Mouse (Mus musculus) stomach, embryonic 15.5 days (tissue): Measurements from ENCODE around the gene Qdpr. TPM values are rescaled to one million over a fixed set of nuclear protein-coding genes. Genes with fewer than 3 reads are reported as not detected.

Source experiments
- ATAC-seq: fragments of 200-750 bp; cut with Nextera tagmentation; 2 replicates; pipeline ENCODE4 v1.8.0; 2017; ENCODE audit warnings: low read depth, moderate number of reproducible peaks, moderate TSS enrichment; ENCODE audit not compliant: insufficient read depth, low FRiP score
- H3K27ac ChIP-seq: fragments of 300-500 bp; sonication (generic); 2 replicates; pipeline ENCODE4 v1.5.1; 2015; ENCODE audit warnings: mild to moderate bottlenecking, inconsistent platforms
- H3K27me3 ChIP-seq: fragments of 300-500 bp; sonication (generic); replicated peaks from 2 replicates; pipeline ENCODE4 v1.6.1; 2015; ENCODE audit warnings: inconsistent platforms
- H3K36me3 ChIP-seq: fragments of 300-500 bp; sonication (generic); 2 replicates; pipeline ENCODE4 v1.6.1; 2015; ENCODE audit warnings: inconsistent platforms
- H3K4me1 ChIP-seq: fragments of 300-500 bp; sonication (generic); 2 replicates; pipeline ENCODE4 v1.6.1; 2015; ENCODE audit warnings: inconsistent platforms
- H3K4me2 ChIP-seq: fragments of 300-500 bp; sonication (generic); 2 replicates; pipeline ENCODE4 v1.6.1; 2015; ENCODE audit warnings: mild to moderate bottlenecking, inconsistent platforms
- H3K4me3 ChIP-seq: fragments of 300-500 bp; sonication (generic); replicated peaks from 2 replicates; pipeline ENCODE4 v1.5.1; 2015; ENCODE audit warnings: inconsistent platforms
- H3K9ac ChIP-seq: fragments of 300-500 bp; sonication (generic); 2 replicates; pipeline ENCODE4 v1.6.1; 2015; ENCODE audit warnings: inconsistent platforms
- H3K9me3 ChIP-seq: fragments of 300-500 bp; sonication (generic); 2 replicates; pipeline ENCODE4 v1.6.1; 2016; ENCODE audit warnings: inconsistent platforms
- WGBS: fragments of 180-500 bp; shearing (Covaris S2); methylation state at CpG from one replicate; pipeline ENCODE4 v1.1.7; 2015; 5-methylcytosine and 5-hydroxymethylcytosine counted together
- polyA plus RNA-seq: library from polyadenylated mRNA; unstranded; fragments of >200 nt; fragmentation: Nextera tagmentation; extraction: Ambion mirVana; gene quantifications from 2 replicates; pipeline ENCODE4 v1.2.1, GENCODE M21; 2015

Qdpr gene
- 132 and 158 TPM in 2 replicates for polyA plus RNA-seq

GRCm38 (mm10) chr5:45449831-45450716, at the start of gene Qdpr:
Qdpr (minus strand) TSS chr5:45450236.
- peak within 1 kb of the TSS; percentile 76 for H3K27ac ChIP-seq
- peak; percentile 99 for ATAC-seq
- H3K27me3 ChIP-seq = no peaks in the 10 kb centered on the region
- H3K4me3 ChIP-seq = peak within 1 kb of the TSS; percentile 59
- H3K9me3 ChIP-seq = no peaks in the 10 kb centered on the region
- peak within 1 kb of the TSS; percentile 95 for H3K4me2 ChIP-seq
- H3K9ac ChIP-seq = peak within 1 kb of the TSS; percentile 42
- peaks cover 8% of the 10 kb centered on the region for H3K4me1 ChIP-seq
- WGBS = under 1% methylated on average over 70 of the region's 70 CpGs
- no peaks in the 10 kb centered on the region for H3K36me3 ChIP-seq

- 87% methylated on average over 5 of the region's 5 CpGs for WGBS
- no peak overlapping the region for H3K4me3 ChIP-seq
- H3K4me2 ChIP-seq = no peak overlapping the region
- H3K36me3 ChIP-seq = peaks cover 29% of the 10 kb centered on the region; the same call in 1 of the 2 replicates
- no peak overlapping the region for H3K9ac ChIP-seq
- H3K27ac ChIP-seq = no peak overlapping the region
- no peaks in the 10 kb centered on the region for H3K9me3 ChIP-seq
- peaks cover 6% of the 10 kb centered on the region; the same call in 1 of the 2 replicates for H3K4me1 ChIP-seq
- ATAC-seq = no peak
- H3K27me3 ChIP-seq = no peaks in the 10 kb centered on the region
Observed at GRCm38 (mm10) chr5:45497564-45497963, 47.5 kb upstream of the Qdpr start.

GRCm38 (mm10) chr5:45496930-45497550, 47.0 kb upstream of the Qdpr start:
- no peak overlapping the region for H3K27ac ChIP-seq
- whole genome bisulfite sequencing = 86% methylated on average over 12 of the region's 12 CpGs

GRCm38 (mm10) chr5:45496479-45496878, 46.4 kb upstream of the Qdpr start:
- H3K36me3 ChIP-seq = peaks cover 22% of the 10 kb centered on the region; the same call in 1 of the 2 replicates
- no peak for ATAC-seq
- H3K4me1 ChIP-seq = peaks cover 6% of the 10 kb centered on the region; the same call in 1 of the 2 replicates
- H3K27me3 ChIP-seq = no peaks in the 10 kb centered on the region
- H3K9me3 ChIP-seq = no peaks in the 10 kb centered on the region
- WGBS = 85% methylated on average over 4 of the region's 4 CpGs
- no peak overlapping the region for H3K4me2 ChIP-seq
- H3K4me3 ChIP-seq = no peak overlapping the region
- no peak overlapping the region for H3K9ac ChIP-seq
- no peak overlapping the region for H3K27ac ChIP-seq

More at GRCm38 (mm10) chr5:45496930-45497550, 47.0 kb upstream of the Qdpr start:
- no peak overlapping the region for H3K4me2 ChIP-seq
- H3K4me1 ChIP-seq = peaks cover 6% of the 10 kb centered on the region; the same call in 1 of the 2 replicates
- no peak overlapping the region for H3K4me3 ChIP-seq
- no peak overlapping the region for H3K9ac ChIP-seq
- H3K36me3 ChIP-seq = peaks cover 27% of the 10 kb centered on the region; the same call in 1 of the 2 replicates
- H3K9me3 ChIP-seq = no peaks in the 10 kb centered on the region
- no peaks in the 10 kb centered on the region for H3K27me3 ChIP-seq
- ATAC-seq = no peak

GRCm38 (mm10) chr5:45496042-45496441, 46.0 kb upstream of the Qdpr start:
- peaks cover 19% of the 10 kb centered on the region; the same call in 1 of the 2 replicates for H3K36me3 ChIP-seq

GRCm38 (mm10) chr5:45495429-45495975, 45.5 kb upstream of the Qdpr start:
- no peaks in the 10 kb centered on the region for H3K9me3 ChIP-seq
- no peaks in the 10 kb centered on the region for H3K27me3 ChIP-seq
- no peak for ATAC-seq
- H3K27ac ChIP-seq = no peak overlapping the region
- no peak overlapping the region for H3K4me2 ChIP-seq
- H3K36me3 ChIP-seq = peaks cover 15% of the 10 kb centered on the region; the same call in 1 of the 2 replicates
- WGBS = 76% methylated on average over 3 of the region's 3 CpGs
- H3K9ac ChIP-seq = no peak overlapping the region
- peaks cover 6% of the 10 kb centered on the region; the same call in 1 of the 2 replicates for H3K4me1 ChIP-seq
- H3K4me3 ChIP-seq = no peak overlapping the region

More at GRCm38 (mm10) chr5:45496042-45496441, 46.0 kb upstream of the Qdpr start:
- no peaks in the 10 kb centered on the region for H3K27me3 ChIP-seq
- H3K9me3 ChIP-seq = no peaks in the 10 kb centered on the region
- no peak overlapping the region for H3K27ac ChIP-seq
- no peak overlapping the region for H3K9ac ChIP-seq
- no peak overlapping the region for H3K4me2 ChIP-seq
- no peak overlapping the region for H3K4me3 ChIP-seq
- H3K4me1 ChIP-seq = peaks cover 6% of the 10 kb centered on the region; the same call in 1 of the 2 replicates
- ATAC-seq = no peak

- Histone ChIP-seq H3K9me3 (no peaks in the 10 kb centered on the region), H3K36me3 (peaks cover 12% of the 10 kb centered on the region; the same call in 1 of the 2 replicates), H3K9ac (peak overlapping the region; percentile 80), H3K27ac (peak overlapping the region; percentile 84; the same call in 1 of the 2 replicates), H3K4me1 (peaks cover 6% of the 10 kb centered on the region; the same call in 1 of the 2 replicates), H3K4me2 (peak overlapping the region; percentile 80), H3K4me3 (peak overlapping the region; percentile 85), H3K27me3 (no peaks in the 10 kb centered on the region)
- WGBS = 55% methylated on average over 9 of the region's 9 CpGs
- ATAC-seq = no peak
Observed at GRCm38 (mm10) chr5:45494093-45494755, 44.2 kb upstream of the Qdpr start.

GRCm38 (mm10) chr5:45493191-45494092, 43.4 kb upstream of the Qdpr start, which contains the start of gene Lap3:
Lap3 (plus strand) TSS chr5:45493374.
- Histone ChIP-seq H3K27me3 (no peaks in the 10 kb centered on the region), H3K4me1 (peaks cover 6% of the 10 kb centered on the region; the same call in 1 of the 2 replicates), H3K9ac (peak within 1 kb of the TSS; percentile 80), H3K4me2 (peak within 1 kb of the TSS; percentile 80), H3K4me3 (peak within 1 kb of the TSS; percentile 85), H3K27ac (peak within 1 kb of the TSS; percentile 84), H3K9me3 (no peaks in the 10 kb centered on the region), H3K36me3 (0 out of 2 replicates have a peak, but pooled peaks cover 6% of the 10 kb centered on the region)
- WGBS = under 1% methylated on average over 78 of the region's 78 CpGs
- peak; percentile 93 for ATAC-seq

- Histone ChIP-seq H3K27ac (no peak overlapping the region), H3K4me2 (no peak overlapping the region), H3K9me3 (no peaks in the 10 kb centered on the region), H3K9ac (no peak overlapping the region), H3K4me3 (no peak overlapping the region), H3K27me3 (no peaks in the 10 kb centered on the region), H3K36me3 (no peaks in the 10 kb centered on the region), H3K4me1 (peaks cover 6% of the 10 kb centered on the region; the same call in 1 of the 2 replicates)
- ATAC-seq = no peak
- WGBS = 60% methylated on average over 4 of the region's 4 CpGs
Observed at GRCm38 (mm10) chr5:45491776-45492175, 41.7 kb upstream of the Qdpr start.

- Histone ChIP-seq H3K4me1 (no peaks in the 10 kb centered on the region), H3K4me2 (no peak overlapping the region), H3K27ac (no peak overlapping the region), H3K9me3 (no peaks in the 10 kb centered on the region), H3K36me3 (no peaks in the 10 kb centered on the region), H3K9ac (no peak overlapping the region), H3K27me3 (no peaks in the 10 kb centered on the region), H3K4me3 (no peak overlapping the region)
- no peak for ATAC-seq
- 83% methylated on average over 1 of the region's 1 CpGs for WGBS
Observed at GRCm38 (mm10) chr5:45483654-45484053, 33.6 kb upstream of the Qdpr start.
